Mouse (Mus musculus): ENCODE results near the gene Adra1b.

The Adra1b gene

GRCm38 (mm10) chr11:43895323-43895722 lies 5.7 kb downstream of the Adra1b start:
- no peak for DNase-seq (ENCODE audit: low spot score)

GRCm38 (mm10) chr11:43892546-43892945 lies 8.5 kb downstream of the Adra1b start:
- no peak for DNase-seq (ENCODE audit: low spot score)

GRCm38 (mm10) chr11:43891457-43891856 lies 9.6 kb downstream of the Adra1b start:
- DNase-seq (ENCODE audit: low spot score), result no peak

- no peak for DNase-seq (ENCODE audit: low spot score)
These were observed 11.6 kb downstream of the Adra1b start for GRCm38 (mm10) chr11:43889208-43889915.

- no peak for DNase-seq (ENCODE audit: low spot score)
These were observed 12.3 kb downstream of the Adra1b start for GRCm38 (mm10) chr11:43888736-43889135.

GRCm38 (mm10) chr11:43887597-43887996 lies 13.4 kb downstream of the Adra1b start:
- no peak for DNase-seq (ENCODE audit: low spot score)

- DNase-seq (ENCODE audit: low spot score), result no peak
These were observed 16.5 kb downstream of the Adra1b start for GRCm38 (mm10) chr11:43884521-43884920.

- no peak for DNase-seq (ENCODE audit: low spot score)
These were observed 17.3 kb downstream of the Adra1b start for GRCm38 (mm10) chr11:43883641-43884181.

GRCm38 (mm10) chr11:43877211-43877610 lies 23.8 kb downstream of the Adra1b start:
- DNase-seq (ENCODE audit: low spot score), result no peak

GRCm38 (mm10) chr11:43867721-43868281 lies 33.2 kb downstream of the Adra1b start:
- no peak for DNase-seq (ENCODE audit: low spot score)

- DNase-seq (ENCODE audit: low spot score), result no peak
These were observed 35.5 kb downstream of the Adra1b start for GRCm38 (mm10) chr11:43865298-43866165.

GRCm38 (mm10) chr11:43853046-43853445 lies 48.0 kb downstream of the Adra1b start:
- DNase-seq (ENCODE audit: low spot score), result no peak

GRCm38 (mm10) chr11:43848056-43848455 lies 53.0 kb downstream of the Adra1b start:
- no peak for DNase-seq (ENCODE audit: low spot score)

- no peak for DNase-seq (ENCODE audit: low spot score)
These were observed 59.4 kb downstream of the Adra1b start for GRCm38 (mm10) chr11:43841596-43841995.

GRCm38 (mm10) chr11:43840491-43840890 lies 60.5 kb downstream of the Adra1b start:
- DNase-seq (ENCODE audit: low spot score), result no peak

GRCm38 (mm10) chr11:43835880-43836740 lies 64.9 kb downstream of the Adra1b start:
- no peak for DNase-seq (ENCODE audit: low spot score)

- no peak for DNase-seq (ENCODE audit: low spot score)
These were observed 65.6 kb downstream of the Adra1b start for GRCm38 (mm10) chr11:43835456-43835855.

- DNase-seq (ENCODE audit: low spot score), result no peak
These were observed 66.5 kb downstream of the Adra1b start for GRCm38 (mm10) chr11:43834531-43834930.

GRCm38 (mm10) chr11:43831530-43831929 lies 69.5 kb downstream of the Adra1b start:
- DNase-seq (ENCODE audit: low spot score), result no peak

- no peak for DNase-seq (ENCODE audit: low spot score)
These were observed 74.2 kb downstream of the Adra1b start for GRCm38 (mm10) chr11:43826769-43827168.

GRCm38 (mm10) chr11:43823349-43823748 lies 77.7 kb downstream of the Adra1b start:
- no peak for DNase-seq (ENCODE audit: low spot score)

All from c-Kit-positive CD71-positive TER-119-positive erythroid progenitor cells, embryonic 14.5 days (primary cell).